Mouse (Mus musculus): ENCODE results near the gene Dus2. TPM values are rescaled to one million over a fixed set of nuclear protein-coding genes. Genes with fewer than 3 reads are reported as not detected.

Gene Dus2
- polyA plus RNA-seq, 2 experiments = 8.7 to 10.5 TPM

GRCm38 (mm10) chr8:106074659-106075058, 83.5 kb downstream of the Dus2 start:
- DNase-seq (ENCODE audit: low read depth in 3 of 3, low spot score in 3 of 3) (no peak), ATAC-seq (ENCODE audit: insufficient read depth) (no peak)
- Histone ChIP-seq H3K4me3 (ENCODE audit: insufficient read depth in 1 of 2, low read depth in 2 of 2, low read length in 2 of 2) (no peak overlapping the region), H3K4me2 (ENCODE audit: low read depth) (no peak overlapping the region), H3K4me1 (replicated peaks; ENCODE audit: control insufficient read depth in 2 of 2, insufficient read depth in 2 of 2, low read length in 1 of 2) (no peaks in the 10 kb centered on the region; a peak in 1 of 4 replicates), H3K27ac (no peak overlapping the region), H3K36me3 (replicated peaks; ENCODE audit: control insufficient read depth, insufficient read depth, low read depth) (peaks cover 9% of the 10 kb centered on the region), H3K27me3 (ENCODE audit: control insufficient read depth, insufficient read depth, low read length) (no peaks in the 10 kb centered on the region), H3K9me3 (ENCODE audit: control insufficient read depth, low read length) (no peaks in the 10 kb centered on the region), H3K9ac (replicated peaks) (no peak overlapping the region)
- TF ChIP-seq EP300 (IDR thresholded peaks at IDR 0.05; ENCODE audit: low read depth) (no peak), CTCF (IDR thresholded peaks at IDR 0.05; ENCODE audit: low read depth) (no peak)
- 46% methylated on average over 1 of the region's 1 CpGs for WGBS (ENCODE audit: insufficient replicate concordance)

- 65% methylated on average over 9 of the region's 9 CpGs for WGBS (ENCODE audit: insufficient replicate concordance)
- ATAC-seq (ENCODE audit: insufficient read depth) (no peak), DNase-seq (ENCODE audit: low read depth in 3 of 3, low spot score in 3 of 3) (no peak)
- Histone ChIP-seq H3K36me3 (replicated peaks; ENCODE audit: control insufficient read depth, insufficient read depth, low read depth) (peaks cover 9% of the 10 kb centered on the region), H3K9ac (replicated peaks) (no peak overlapping the region), H3K27me3 (ENCODE audit: control insufficient read depth, insufficient read depth, low read length) (no peaks in the 10 kb centered on the region), H3K4me2 (ENCODE audit: low read depth) (no peak overlapping the region), H3K4me1 (replicated peaks; ENCODE audit: control insufficient read depth in 2 of 2, insufficient read depth in 2 of 2, low read length in 1 of 2) (no peaks in the 10 kb centered on the region; a peak in 1 of 4 replicates), H3K4me3 (ENCODE audit: insufficient read depth in 1 of 2, low read depth in 2 of 2, low read length in 2 of 2) (no peak overlapping the region), H3K9me3 (ENCODE audit: control insufficient read depth, low read length) (no peaks in the 10 kb centered on the region), H3K27ac (no peak overlapping the region)
- TF ChIP-seq CTCF (IDR thresholded peaks at IDR 0.05; ENCODE audit: low read depth) (peak; percentile 26; the same call in 1 of the 2 replicates), EP300 (IDR thresholded peaks at IDR 0.05; ENCODE audit: low read depth) (no peak)
Measured at GRCm38 (mm10) chr8:106075161-106075862, 84.2 kb downstream of the Dus2 start.

- Histone ChIP-seq H3K9ac (replicated peaks) (no peak overlapping the region), H3K27ac (no peak overlapping the region), H3K27me3 (ENCODE audit: control insufficient read depth, insufficient read depth, low read length) (no peaks in the 10 kb centered on the region), H3K4me3 (ENCODE audit: insufficient read depth in 1 of 2, low read depth in 2 of 2, low read length in 2 of 2) (no peak overlapping the region), H3K9me3 (ENCODE audit: control insufficient read depth, low read length) (no peaks in the 10 kb centered on the region), H3K36me3 (replicated peaks; ENCODE audit: control insufficient read depth, insufficient read depth, low read depth) (peaks cover 9% of the 10 kb centered on the region), H3K4me2 (ENCODE audit: low read depth) (no peak overlapping the region), H3K4me1 (replicated peaks; ENCODE audit: control insufficient read depth in 2 of 2, insufficient read depth in 2 of 2, low read length in 1 of 2) (no peaks in the 10 kb centered on the region; a peak in 1 of 4 replicates)
- no peak for TF ChIP-seq EP300 (IDR thresholded peaks at IDR 0.05; ENCODE audit: low read depth)
- TF ChIP-seq CTCF (IDR thresholded peaks at IDR 0.05; ENCODE audit: low read depth) = no peak
- DNase-seq (ENCODE audit: low read depth in 3 of 3, low spot score in 3 of 3) (no peak), ATAC-seq (ENCODE audit: insufficient read depth) (no peak)
- WGBS (ENCODE audit: insufficient replicate concordance) = 81% methylated on average over 5 of the region's 5 CpGs
Measured at GRCm38 (mm10) chr8:106075863-106076174, 84.7 kb downstream of the Dus2 start.

- Histone ChIP-seq H3K27ac (no peak overlapping the region), H3K36me3 (replicated peaks; ENCODE audit: control insufficient read depth, insufficient read depth, low read depth) (peaks cover 12% of the 10 kb centered on the region), H3K4me1 (replicated peaks; ENCODE audit: control insufficient read depth in 2 of 2, insufficient read depth in 2 of 2, low read length in 1 of 2) (no peaks in the 10 kb centered on the region; a peak in 1 of 4 replicates), H3K9ac (replicated peaks) (no peak overlapping the region), H3K4me3 (ENCODE audit: insufficient read depth in 1 of 2, low read depth in 2 of 2, low read length in 2 of 2) (no peak overlapping the region), H3K27me3 (ENCODE audit: control insufficient read depth, insufficient read depth, low read length) (no peaks in the 10 kb centered on the region), H3K4me2 (ENCODE audit: low read depth) (no peak overlapping the region), H3K9me3 (ENCODE audit: control insufficient read depth, low read length) (no peaks in the 10 kb centered on the region)
- no peak for TF ChIP-seq EP300 (IDR thresholded peaks at IDR 0.05; ENCODE audit: low read depth)
- TF ChIP-seq CTCF (IDR thresholded peaks at IDR 0.05; ENCODE audit: low read depth) = peak; percentile 49
- DNase-seq (ENCODE audit: low read depth in 3 of 3, low spot score in 3 of 3) (no peak), ATAC-seq (ENCODE audit: insufficient read depth) (no peak)
- WGBS (ENCODE audit: insufficient replicate concordance) = 80% methylated on average over 5 of the region's 5 CpGs
Measured at GRCm38 (mm10) chr8:106076612-106077011, 85.5 kb downstream of the Dus2 start.

GRCm38 (mm10) chr8:106077452-106078067, 86.4 kb downstream of the Dus2 start:
- WGBS (ENCODE audit: insufficient replicate concordance) = 82% methylated on average over 1 of the region's 1 CpGs
- Histone ChIP-seq H3K27me3 (ENCODE audit: control insufficient read depth, insufficient read depth, low read length) (no peaks in the 10 kb centered on the region), H3K9ac (replicated peaks) (no peak overlapping the region), H3K9me3 (ENCODE audit: control insufficient read depth, low read length) (no peaks in the 10 kb centered on the region), H3K36me3 (replicated peaks; ENCODE audit: control insufficient read depth, insufficient read depth, low read depth) (peaks cover 14% of the 10 kb centered on the region), H3K4me3 (ENCODE audit: insufficient read depth in 1 of 2, low read depth in 2 of 2, low read length in 2 of 2) (no peak overlapping the region), H3K4me2 (ENCODE audit: low read depth) (no peak overlapping the region), H3K4me1 (replicated peaks; ENCODE audit: control insufficient read depth in 2 of 2, insufficient read depth in 2 of 2, low read length in 1 of 2) (no peaks in the 10 kb centered on the region; a peak in 1 of 4 replicates), H3K27ac (no peak overlapping the region)
- ATAC-seq (ENCODE audit: insufficient read depth) (no peak), DNase-seq (ENCODE audit: low read depth in 3 of 3, low spot score in 3 of 3) (no peak)
- TF ChIP-seq CTCF (IDR thresholded peaks at IDR 0.05; ENCODE audit: low read depth) = peak; percentile 40; the same call in 1 of the 2 replicates
- TF ChIP-seq EP300 (IDR thresholded peaks at IDR 0.05; ENCODE audit: low read depth) = no peak

Measured in liver, embryonic 14.5 days (tissue).